Mouse (Mus musculus): ENCODE data around the gene Taar7f. TPM values are rescaled to one million over a fixed set of nuclear protein-coding genes. Genes with fewer than 3 reads are reported as not detected.

Taar7f gene
- not detected for polyA plus RNA-seq (2014; fragmentation: Illumina TruSeq; extraction: RNeasy Lipid Tissue Mini Kit (QIAGEN cat#74804); ENCODE audit: low read depth, low replicate concordance)

DNA sequence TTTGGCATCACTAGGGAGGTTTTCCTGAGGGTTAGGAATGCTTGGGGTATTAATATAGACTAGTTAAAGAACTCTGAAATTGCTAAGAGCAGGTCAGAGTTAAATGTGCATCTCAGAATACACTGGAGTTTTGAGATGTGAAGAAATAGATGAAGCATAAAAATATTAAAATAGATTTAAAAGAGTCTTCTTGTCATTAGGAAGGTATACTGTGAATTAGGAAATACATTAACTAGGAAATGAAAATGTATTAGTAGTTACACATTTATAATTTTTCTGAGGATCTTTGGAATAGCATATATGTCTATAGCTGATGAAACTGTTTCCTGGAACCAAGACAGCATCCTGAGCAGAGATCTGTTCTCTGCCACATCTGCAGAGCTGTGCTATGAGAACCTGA, at the start of gene Taar7f:
TSS of gene Taar7f (plus strand) at position 301 of the 400 bp plus-strand sequence.

DNA sequence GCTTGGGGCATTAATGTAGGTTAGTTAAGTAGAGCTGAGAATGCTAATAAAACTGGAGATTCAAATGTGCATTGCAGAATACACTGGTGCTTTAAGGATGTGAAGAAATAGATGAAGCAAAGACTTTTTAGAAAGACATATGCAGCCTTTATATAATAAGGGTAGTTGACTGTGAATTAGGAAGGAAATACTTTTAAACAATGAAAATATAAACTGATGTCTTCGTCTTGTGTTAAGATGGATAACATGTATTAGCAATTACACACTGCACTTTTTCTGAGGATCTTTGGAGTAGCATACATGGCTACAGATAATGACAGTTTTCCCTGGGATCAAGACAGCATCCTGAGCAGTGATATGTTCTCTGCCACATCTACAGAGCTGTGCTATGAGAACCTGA, 49.7 kb upstream of the Taar7f start, which contains the start of gene Taar7b:
TSS of gene Taar7b (plus strand) at position 301 of the 400 bp plus-strand sequence.

GRCm38 (mm10) chr10:24026922-24027321, 22.4 kb upstream of the Taar7f start, which contains the start of gene Taar7d:
TSS of gene Taar7d (plus strand) at chr10:24027222.

DNA sequence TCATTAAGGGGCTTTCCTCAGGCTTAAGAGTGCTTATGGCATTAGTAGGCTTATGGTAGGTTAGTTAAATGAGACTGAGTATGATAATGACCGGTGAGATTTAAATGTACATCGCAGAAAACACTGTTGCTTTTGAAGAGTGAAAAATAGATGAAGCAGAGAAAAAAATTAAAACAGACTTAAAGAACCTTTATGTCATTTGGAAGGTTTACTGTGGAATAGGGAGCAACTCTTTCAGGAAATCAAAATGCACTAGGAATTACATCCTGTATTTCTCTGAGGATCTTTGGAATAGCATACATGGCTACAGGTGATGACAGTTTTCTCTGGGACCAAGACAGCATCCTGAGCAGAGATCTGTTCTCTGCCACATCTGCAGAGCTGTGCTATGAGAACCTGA, 12.0 kb upstream of the Taar7f start, which contains the start of gene Taar7e:
TSS of gene Taar7e (plus strand) at position 301 of the 400 bp plus-strand sequence.

DNA sequence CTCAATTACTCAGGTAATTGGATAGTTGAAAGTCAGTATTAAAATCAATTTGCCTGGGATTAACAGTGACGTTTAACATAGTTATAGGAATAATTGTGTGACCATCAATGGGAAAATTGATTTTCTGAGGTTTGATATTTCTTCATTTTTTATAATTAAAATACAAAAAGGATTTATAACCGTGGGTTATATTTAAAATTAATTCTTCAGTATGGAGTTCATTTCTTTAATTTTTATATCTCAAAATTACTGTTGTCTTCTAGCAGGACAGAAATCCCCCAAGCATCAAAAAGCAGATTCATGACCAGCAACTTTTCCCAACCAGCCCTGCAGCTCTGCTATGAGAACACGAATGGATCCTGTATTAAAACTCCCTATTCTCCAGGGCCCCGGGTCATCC, 26.9 kb downstream of the Taar7f start, which contains the start of gene Taar8a:
TSS of gene Taar8a (plus strand) at position 301 of the 400 bp plus-strand sequence.

DNA sequence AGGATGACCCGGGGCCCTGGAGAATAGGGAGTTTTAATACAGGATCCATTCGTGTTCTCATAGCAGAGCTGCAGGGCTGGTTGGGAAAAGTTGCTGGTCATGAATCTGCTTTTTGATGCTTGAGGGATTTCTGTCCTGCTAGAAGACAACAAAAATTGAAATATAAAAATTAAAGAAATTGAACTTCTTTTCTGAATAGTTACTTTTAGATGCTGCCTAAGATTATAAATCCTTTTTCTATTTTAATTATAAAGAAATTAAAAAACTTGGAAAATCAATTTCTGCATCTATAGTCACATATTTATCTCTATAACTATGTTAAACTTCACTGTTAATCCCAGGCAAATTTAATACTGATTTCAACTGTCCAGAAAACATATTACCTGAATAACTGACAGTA, 42.9 kb downstream of the Taar7f start, which contains the start of gene Taar8b:
TSS of gene Taar8b (minus strand) at position 101 of the 400 bp plus-strand sequence.

Other genes with a start within 250 kb of the Taar7f start
- gene Vnn3, start 198.0 kb upstream of the Taar7f start, polyA plus RNA-seq (2014; fragmentation: Illumina TruSeq; extraction: RNeasy Lipid Tissue Mini Kit (QIAGEN cat#74804); ENCODE audit: low read depth, low replicate concordance) = 56.3 TPM
- 50.1 TPM for gene Vnn1, start 154.8 kb upstream of the Taar7f start, polyA plus RNA-seq (2014; fragmentation: Illumina TruSeq; extraction: RNeasy Lipid Tissue Mini Kit (QIAGEN cat#74804); ENCODE audit: low read depth, low replicate concordance)
- not detected for gene Taar1, start 129.2 kb upstream of the Taar7f start, polyA plus RNA-seq (2014; fragmentation: Illumina TruSeq; extraction: RNeasy Lipid Tissue Mini Kit (QIAGEN cat#74804); ENCODE audit: low read depth, low replicate concordance)
- not detected for gene Taar2, start 110.9 kb upstream of the Taar7f start, polyA plus RNA-seq (2014; fragmentation: Illumina TruSeq; extraction: RNeasy Lipid Tissue Mini Kit (QIAGEN cat#74804); ENCODE audit: low read depth, low replicate concordance)
- not detected for gene Taar3, start 100.0 kb upstream of the Taar7f start, polyA plus RNA-seq (2014; fragmentation: Illumina TruSeq; extraction: RNeasy Lipid Tissue Mini Kit (QIAGEN cat#74804); ENCODE audit: low read depth, low replicate concordance)
- not detected for gene Taar4, start 89.0 kb upstream of the Taar7f start, polyA plus RNA-seq (2014; fragmentation: Illumina TruSeq; extraction: RNeasy Lipid Tissue Mini Kit (QIAGEN cat#74804); ENCODE audit: low read depth, low replicate concordance)
- not detected for gene Taar5, start 78.8 kb upstream of the Taar7f start, polyA plus RNA-seq (2014; fragmentation: Illumina TruSeq; extraction: RNeasy Lipid Tissue Mini Kit (QIAGEN cat#74804); ENCODE audit: low read depth, low replicate concordance)
- not detected for gene Taar6, start 63.9 kb upstream of the Taar7f start, polyA plus RNA-seq (2014; fragmentation: Illumina TruSeq; extraction: RNeasy Lipid Tissue Mini Kit (QIAGEN cat#74804); ENCODE audit: low read depth, low replicate concordance)
- not detected for gene Taar7a, start 56.0 kb upstream of the Taar7f start, polyA plus RNA-seq (2014; fragmentation: Illumina TruSeq; extraction: RNeasy Lipid Tissue Mini Kit (QIAGEN cat#74804); ENCODE audit: low read depth, low replicate concordance)
- not detected for gene Taar7b, start 49.6 kb upstream of the Taar7f start, polyA plus RNA-seq (2014; fragmentation: Illumina TruSeq; extraction: RNeasy Lipid Tissue Mini Kit (QIAGEN cat#74804); ENCODE audit: low read depth, low replicate concordance)
- gene Taar7d, start 22.3 kb upstream of the Taar7f start, polyA plus RNA-seq (2014; fragmentation: Illumina TruSeq; extraction: RNeasy Lipid Tissue Mini Kit (QIAGEN cat#74804); ENCODE audit: low read depth, low replicate concordance) = not detected
- not detected for gene Taar7e, start 11.9 kb upstream of the Taar7f start, polyA plus RNA-seq (2014; fragmentation: Illumina TruSeq; extraction: RNeasy Lipid Tissue Mini Kit (QIAGEN cat#74804); ENCODE audit: low read depth, low replicate concordance)
- not detected for gene Taar8a, start 27.0 kb downstream of the Taar7f start, polyA plus RNA-seq (2014; fragmentation: Illumina TruSeq; extraction: RNeasy Lipid Tissue Mini Kit (QIAGEN cat#74804); ENCODE audit: low read depth, low replicate concordance)
- not detected for gene Taar8b, start 42.8 kb downstream of the Taar7f start, polyA plus RNA-seq (2014; fragmentation: Illumina TruSeq; extraction: RNeasy Lipid Tissue Mini Kit (QIAGEN cat#74804); ENCODE audit: low read depth, low replicate concordance)
- not detected for gene Taar8c, start 52.4 kb downstream of the Taar7f start, polyA plus RNA-seq (2014; fragmentation: Illumina TruSeq; extraction: RNeasy Lipid Tissue Mini Kit (QIAGEN cat#74804); ENCODE audit: low read depth, low replicate concordance)
- not detected for gene Taar9, start 60.0 kb downstream of the Taar7f start, polyA plus RNA-seq (2014; fragmentation: Illumina TruSeq; extraction: RNeasy Lipid Tissue Mini Kit (QIAGEN cat#74804); ENCODE audit: low read depth, low replicate concordance)
- 227 TPM for gene Stx7, start 99.8 kb downstream of the Taar7f start, polyA plus RNA-seq (2014; fragmentation: Illumina TruSeq; extraction: RNeasy Lipid Tissue Mini Kit (QIAGEN cat#74804); ENCODE audit: low read depth, low replicate concordance)
- gene Moxd1, start 174.0 kb downstream of the Taar7f start, polyA plus RNA-seq (2014; fragmentation: Illumina TruSeq; extraction: RNeasy Lipid Tissue Mini Kit (QIAGEN cat#74804); ENCODE audit: low read depth, low replicate concordance) = 0.41 TPM

Data from adrenal gland, adult 10 weeks (tissue).